Mouse (Mus musculus) myocyte (in vitro differentiated cells): ENCODE measurements around the gene Osbpl2.

Experiments used
- MAX ChIP-seq: IDR thresholded peaks from one replicate; pipeline ENCODE4 v1.6.1; 2011; ENCODE audit warnings: low read depth, mild to moderate bottlenecking, control low read depth
- MYOG ChIP-seq, 3 experiments: IDR thresholded peaks; one replicate each; pipeline ENCODE4 v1.6.1; 2011; ENCODE audit warnings: control low read depth in 2 of 3, low read depth in 2 of 3, mild to moderate bottlenecking in 2 of 3; ENCODE audit not compliant: insufficient read length in 2 of 3, control insufficient read depth in 1 of 3, insufficient read depth in 1 of 3
- POLR2A ChIP-seq: IDR thresholded peaks from one replicate; pipeline ENCODE4 v1.6.1; 2011; ENCODE audit warnings: low read depth, mild to moderate bottlenecking, control low read depth, moderate library complexity; ENCODE audit not compliant: insufficient read length
- TCF12 ChIP-seq: IDR thresholded peaks from one replicate; pipeline ENCODE4 v1.6.1; 2011; ENCODE audit warnings: mild to moderate bottlenecking, control low read depth; ENCODE audit not compliant: poor library complexity, insufficient read depth, severe bottlenecking
- USF1 ChIP-seq: IDR thresholded peaks from one replicate; pipeline ENCODE4 v1.6.1; 2011; ENCODE audit warnings: low read depth, mild to moderate bottlenecking, control low read depth, moderate library complexity

DNA sequence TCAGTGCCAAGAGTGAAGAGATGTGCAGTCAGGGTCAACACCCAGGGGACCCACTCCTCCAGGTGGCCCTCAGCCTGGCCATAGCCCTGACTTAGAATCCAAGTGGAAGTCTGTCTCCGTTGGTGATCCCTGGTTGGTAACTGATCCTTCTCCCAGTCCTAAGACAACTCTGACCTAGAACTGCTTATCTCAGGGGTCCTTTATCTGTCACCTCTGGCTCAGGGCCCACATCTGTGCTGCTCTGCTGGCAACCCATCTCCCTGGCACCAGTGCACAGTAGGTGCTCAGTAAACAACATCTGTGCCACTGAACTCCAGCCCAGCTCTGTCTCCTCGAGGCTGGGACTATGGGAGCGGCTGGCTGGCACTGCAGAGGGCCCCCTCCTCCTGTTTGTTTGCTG is 21.5 kb upstream of the Osbpl2 start:
- TF ChIP-seq TCF12: no peak
- TF ChIP-seq MAX: no peak
- no peak for TF ChIP-seq MYOG (IDR thresholded peaks at IDR 0.05; ENCODE audit: control insufficient read depth in 1 of 3, insufficient read depth in 1 of 3, insufficient read length in 2 of 3, low read depth in 2 of 3)
- no peak for TF ChIP-seq USF1
- no peak for TF ChIP-seq POLR2A
